Mouse (Mus musculus): Measurements from ENCODE around the gene Znrd1as.

GRCm38 (mm10) chr17:37000863-37001262 is 42.5 kb downstream of the Znrd1as start, which contains the start of gene Zfp57:
- TF ChIP-seq POLR2A (IDR thresholded peaks at IDR 0.05; ENCODE audit: borderline replicate concordance, extremely low read depth, low read depth, low read length): no peak
- TF ChIP-seq CTCF (IDR thresholded peaks at IDR 0.05; ENCODE audit: insufficient read depth, low read length): no peak
